Mouse (Mus musculus) liver, postnatal 0 days (tissue): ENCODE data around the gene D2hgdh. TPM values are rescaled to one million over a fixed set of nuclear protein-coding genes. Genes with fewer than 3 reads are reported as not detected.

Experiments used
- polyA plus RNA-seq: library from polyadenylated mRNA; unstranded; fragments of >200 nt; fragmentation: Nextera tagmentation; extraction: Ambion mirVana; gene quantifications from 2 replicates; pipeline ENCODE4 v1.2.1, GENCODE M21; 2015

D2hgdh gene
- polyA plus RNA-seq, 1 experiment from 2014 or later, result 5.7 TPM

Other genes with a start within 250 kb of the D2hgdh start
- gene Stk25, start 166.2 kb upstream of the D2hgdh start, polyA plus RNA-seq, result 39.6 and 41.3 TPM in 2 replicates
- 6.8 and 7.2 TPM in 2 replicates for gene Bok, start 139.2 kb upstream of the D2hgdh start, polyA plus RNA-seq
- gene Atg4b, start 73.4 kb upstream of the D2hgdh start, polyA plus RNA-seq, result 48.9 and 51.6 TPM in 2 replicates
- 13.0 TPM in 2 replicates for gene Thap4, start 70.0 kb upstream of the D2hgdh start, polyA plus RNA-seq
- 73.3 and 78.9 TPM in 2 replicates for gene Dtymk, start 23.0 kb upstream of the D2hgdh start, polyA plus RNA-seq
- gene Ing5, start 20.9 kb upstream of the D2hgdh start, polyA plus RNA-seq, result 4.6 and 5.7 TPM in 2 replicates
- gene Gal3st2, start 36.4 kb downstream of the D2hgdh start, polyA plus RNA-seq, result 0.06 TPM in 1 of 2 replicates, not detected in the other
- gene Gal3st2b, start 93.4 kb downstream of the D2hgdh start, polyA plus RNA-seq, result not detected in 2 replicates
- not detected in 2 replicates for gene Gal3st2c, start 165.6 kb downstream of the D2hgdh start, polyA plus RNA-seq
- gene Neu4, start 195.5 kb downstream of the D2hgdh start, polyA plus RNA-seq, result not detected in 2 replicates
- 0.15 TPM in 2 replicates for gene Pdcd1, start 227.6 kb downstream of the D2hgdh start, polyA plus RNA-seq